Mouse (Mus musculus): ENCODE measurements at regions not wholly inside any gene's neighbourhood (a gene's known extent, or its start where the extent isn't known, plus 50 kb on each side); places are given as distances from the start of the nearest gene placed in this dataset.
"Not testable (repeated sequence)": the region's sequence is repeated elsewhere in the genome, so short reads cannot be mapped to it uniquely, and the experiment has no call there.

DNA sequence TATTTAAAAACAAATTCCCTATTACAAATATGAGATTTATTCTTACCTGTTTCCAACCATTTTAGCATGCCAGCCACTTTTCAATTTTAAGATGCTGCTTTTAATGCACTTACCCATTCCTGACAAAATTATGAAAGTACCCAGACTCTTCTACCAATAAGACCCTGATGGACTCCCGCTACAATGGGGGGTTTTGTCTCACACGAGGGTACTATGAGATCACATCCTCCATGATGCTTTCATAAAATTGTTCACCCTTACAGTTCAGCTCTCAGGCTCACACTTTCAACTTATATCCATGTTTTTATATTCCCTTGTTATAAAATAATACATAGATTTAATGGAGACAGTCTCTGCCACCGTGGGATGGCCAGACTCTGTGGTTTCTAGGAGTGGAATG, 68.1 kb upstream of the Adamts18 start:
- DNase-seq (ENCODE audit: low read depth in 2 of 2, low spot score in 2 of 2): no peak

GRCm38 (mm10) chr8:113917197-113917596, 68.7 kb upstream of the Adamts18 start:
- DNase-seq (ENCODE audit: low read depth in 2 of 2, low spot score in 2 of 2): no peak

- DNase-seq (ENCODE audit: low read depth in 2 of 2, low spot score in 2 of 2): no peak
These were observed 71.8 kb upstream of the Adamts18 start for GRCm38 (mm10) chr8:113920306-113920705.

DNA sequence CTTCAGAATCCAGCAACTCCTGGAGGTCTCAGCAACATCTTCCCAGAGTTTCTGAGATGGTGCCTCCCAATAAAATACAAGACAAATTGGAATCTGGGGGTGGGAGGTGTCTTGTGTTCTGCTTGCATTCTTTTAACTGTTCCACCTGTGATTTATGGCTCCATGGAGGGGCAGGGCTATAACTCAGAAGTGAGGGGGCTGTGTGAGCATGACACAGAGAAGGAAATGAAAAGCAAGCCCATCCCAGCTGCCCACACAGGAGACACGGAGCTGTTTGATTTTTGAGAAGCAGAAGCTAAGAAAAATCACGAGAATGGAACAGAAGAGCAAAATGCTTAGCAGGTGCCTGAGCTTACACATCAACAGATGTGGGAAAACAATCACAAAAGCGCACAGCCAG, 74.8 kb upstream of the Adamts18 start:
- no peak for DNase-seq (ENCODE audit: low read depth in 2 of 2, low spot score in 2 of 2)

DNA sequence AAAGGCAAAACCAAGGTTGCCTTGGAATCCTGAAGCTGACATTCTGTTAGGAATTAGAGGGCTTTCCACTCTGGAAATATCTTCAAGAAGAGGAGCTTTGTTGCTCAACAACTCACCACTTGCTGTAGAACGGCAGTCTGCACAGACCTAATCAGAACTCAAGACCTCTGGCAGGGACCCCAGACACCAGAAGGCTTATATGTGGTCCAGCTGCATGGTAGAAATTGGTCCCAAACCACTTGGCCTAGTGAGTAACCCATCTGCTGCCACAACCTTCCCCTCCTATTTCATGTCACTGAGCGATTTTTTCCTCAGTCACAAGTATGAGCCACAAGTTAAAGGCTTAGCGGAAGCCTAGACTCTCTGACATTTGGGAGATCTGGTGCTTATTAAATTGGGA, 105.2 kb upstream of the Adamts18 start:
- DNase-seq (ENCODE audit: low read depth in 2 of 2, low spot score in 2 of 2): no peak

DNA sequence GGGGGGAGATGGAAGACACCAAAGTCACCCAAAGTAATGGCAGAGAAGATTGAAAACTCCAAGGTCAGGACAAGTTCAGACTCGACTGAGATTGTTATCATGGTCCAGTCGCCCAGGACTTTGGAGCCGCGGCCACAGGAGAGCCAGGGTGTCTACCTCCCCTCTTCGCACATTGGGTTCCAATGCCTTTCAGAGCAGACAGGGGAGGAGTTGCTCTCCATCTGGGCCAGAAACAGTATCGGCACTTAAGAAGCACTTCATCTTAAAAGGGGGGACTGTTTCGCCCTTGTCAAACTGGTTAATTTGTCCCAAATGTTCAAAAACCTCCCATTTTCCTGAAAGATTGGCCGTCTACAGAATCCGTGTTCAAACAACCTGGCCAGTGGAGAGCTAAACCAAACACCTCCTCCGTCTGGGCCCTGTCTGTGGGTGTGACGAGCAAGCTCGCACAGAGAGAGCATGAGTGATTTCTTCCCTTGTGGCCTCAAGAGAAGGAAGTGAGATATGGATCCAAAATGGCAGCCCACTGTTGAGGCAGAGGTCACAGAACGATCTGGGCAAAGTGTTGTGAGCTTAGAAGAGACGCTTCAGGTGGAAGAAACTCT, 108.0 kb upstream of the Adamts18 start:
- no peak for DNase-seq (ENCODE audit: low read depth in 2 of 2, low spot score in 2 of 2)

GRCm38 (mm10) chr8:113957821-113958220, 109.3 kb upstream of the Adamts18 start:
- DNase-seq (ENCODE audit: low read depth in 2 of 2, low spot score in 2 of 2): no peak

- no peak for DNase-seq (ENCODE audit: low read depth in 2 of 2, low spot score in 2 of 2)
These were observed 127.3 kb upstream of the Adamts18 start for GRCm38 (mm10) chr8:113975810-113976209.

GRCm38 (mm10) chr8:113976626-113977025, 128.1 kb upstream of the Adamts18 start:
- DNase-seq (ENCODE audit: low read depth in 2 of 2, low spot score in 2 of 2): no peak

DNA sequence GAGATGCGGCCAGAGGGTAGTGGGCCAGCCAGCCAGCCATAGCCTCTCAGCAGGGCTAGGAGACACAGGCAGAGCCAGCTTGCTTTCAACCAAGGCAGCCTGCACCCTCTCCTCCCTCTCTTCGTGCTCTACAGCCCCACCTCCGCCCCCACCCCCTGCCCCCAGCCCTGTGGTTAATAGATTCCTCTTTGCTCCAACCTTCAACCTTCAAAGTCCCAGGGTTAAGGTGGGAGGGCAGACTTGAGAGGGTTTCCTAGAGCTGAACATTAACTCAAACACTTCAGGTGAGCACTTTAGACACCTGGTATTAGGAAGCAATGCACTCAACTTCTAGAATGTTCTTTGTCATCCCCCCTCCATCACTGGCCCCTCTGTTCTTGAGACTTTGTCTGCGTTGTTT, 128.5 kb upstream of the Adamts18 start:
- no peak for DNase-seq (ENCODE audit: low read depth in 2 of 2, low spot score in 2 of 2)

GRCm38 (mm10) chr8:113978946-113979345, 130.4 kb upstream of the Adamts18 start:
- DNase-seq (ENCODE audit: low read depth in 2 of 2, low spot score in 2 of 2): no peak

- DNase-seq (ENCODE audit: low read depth in 2 of 2, low spot score in 2 of 2): no peak
These were observed 131.3 kb upstream of the Adamts18 start for GRCm38 (mm10) chr8:113979837-113980236.

- DNase-seq (ENCODE audit: low read depth in 2 of 2, low spot score in 2 of 2): no peak
These were observed 132.8 kb upstream of the Adamts18 start for GRCm38 (mm10) chr8:113981339-113981738.

GRCm38 (mm10) chr8:113984845-113985244, 136.3 kb upstream of the Adamts18 start:
- DNase-seq (ENCODE audit: low read depth in 2 of 2, low spot score in 2 of 2): no peak

GRCm38 (mm10) chr8:113985471-113985870, 136.9 kb upstream of the Adamts18 start:
- DNase-seq (ENCODE audit: low read depth in 2 of 2, low spot score in 2 of 2): no peak

DNA sequence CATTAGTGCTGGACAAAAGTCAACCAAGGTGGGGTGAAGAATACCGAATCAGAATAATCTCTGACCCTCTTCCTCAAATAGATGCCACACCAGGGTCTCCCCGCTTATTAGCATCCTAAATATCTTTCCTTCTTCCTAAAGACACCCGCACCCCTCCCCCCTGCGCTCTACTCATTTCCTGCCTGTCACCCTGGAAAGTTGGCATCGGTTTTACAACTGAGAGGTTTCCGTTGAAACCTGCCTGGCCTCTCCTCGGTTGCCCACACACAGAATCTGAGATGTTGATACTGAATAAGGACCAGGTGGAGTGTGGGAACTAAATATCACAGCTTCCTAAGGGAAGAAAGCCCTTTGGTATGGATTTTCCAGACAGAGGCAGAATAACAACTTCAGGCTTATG, 137.4 kb upstream of the Adamts18 start:
- no peak for DNase-seq (ENCODE audit: low read depth in 2 of 2, low spot score in 2 of 2)

DNA sequence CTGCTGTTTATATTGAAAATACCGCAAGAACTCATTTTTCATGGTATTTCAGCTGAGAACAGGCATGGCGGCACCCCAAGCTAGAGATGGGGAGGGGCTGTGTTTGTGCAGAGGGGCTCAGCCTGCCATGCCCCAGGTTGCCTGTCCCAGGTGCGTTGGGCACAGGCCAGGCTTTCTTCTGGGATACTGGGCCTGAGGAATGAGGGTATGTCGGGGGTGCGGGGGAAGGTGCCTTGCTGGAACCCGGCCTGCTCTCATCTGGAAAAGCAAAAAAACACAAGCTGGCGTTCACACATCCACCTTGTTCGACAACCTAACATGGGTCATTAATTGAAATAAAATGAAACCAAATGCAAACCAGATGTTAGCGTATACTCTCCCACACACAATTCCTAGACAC, 142.2 kb upstream of the Adamts18 start:
- no peak for DNase-seq (ENCODE audit: low read depth in 2 of 2, low spot score in 2 of 2)

GRCm38 (mm10) chr8:113998881-113999280, 134.5 kb upstream of the Nudt7 start:
- no peak for DNase-seq (ENCODE audit: low read depth in 2 of 2, low spot score in 2 of 2)

- DNase-seq (ENCODE audit: low read depth in 2 of 2, low spot score in 2 of 2): no peak
These were observed 131.7 kb upstream of the Nudt7 start for GRCm38 (mm10) chr8:114001674-114002073.

- no peak for DNase-seq (ENCODE audit: low read depth in 2 of 2, low spot score in 2 of 2)
These were observed 128.9 kb upstream of the Nudt7 start for GRCm38 (mm10) chr8:114004436-114004835.

- no peak for DNase-seq (ENCODE audit: low read depth in 2 of 2, low spot score in 2 of 2)
These were observed 126.8 kb upstream of the Nudt7 start for GRCm38 (mm10) chr8:114006587-114006986.

- no peak for DNase-seq (ENCODE audit: low read depth in 2 of 2, low spot score in 2 of 2)
These were observed 126.3 kb upstream of the Nudt7 start for GRCm38 (mm10) chr8:114007103-114007502.

- no peak for DNase-seq (ENCODE audit: low read depth in 2 of 2, low spot score in 2 of 2)
These were observed 115.0 kb upstream of the Nudt7 start for GRCm38 (mm10) chr8:114018364-114018763.

DNA sequence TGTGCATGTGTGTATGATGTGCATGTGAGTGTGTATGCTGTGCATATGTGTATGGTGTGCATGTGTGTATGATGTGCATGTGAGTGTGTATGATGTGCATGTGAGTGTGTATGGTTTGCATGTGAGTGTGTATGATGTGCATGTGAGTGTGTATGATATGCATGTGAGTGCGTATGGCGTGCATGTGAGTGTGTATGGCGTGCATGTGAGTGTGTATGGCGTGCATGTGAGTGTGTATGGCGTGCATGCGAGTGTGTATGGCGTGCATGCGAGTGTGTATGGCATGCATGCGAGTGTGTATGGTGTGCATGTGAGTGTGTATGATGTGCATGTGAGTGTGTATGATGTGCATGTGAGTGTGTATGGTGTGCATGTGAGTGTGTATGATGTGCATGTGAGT, 103.2 kb upstream of the Nudt7 start:
- not testable (repeated sequence) for DNase-seq (ENCODE audit: low read depth in 2 of 2, low spot score in 2 of 2)

Data from CD8-positive naive resting alpha-beta T cell, adult 2 months (primary cell).